Mouse (Mus musculus) megakaryocyte progenitor cell, adult 5-6 weeks (primary cell): ENCODE measurements at regions not wholly inside any gene's neighbourhood (a gene's known extent, or its start where the extent isn't known, plus 50 kb on each side); places are given as distances from the start of the nearest gene placed in this dataset.

ENCODE experiments used
- ATAC-seq: replicated peaks from 2 replicates; pipeline ENCODE4 v1.8.0; 2016; ENCODE audit warnings: mild to moderate bottlenecking, moderate TSS enrichment, inconsistent platforms; ENCODE audit not compliant: poor library complexity

DNA sequence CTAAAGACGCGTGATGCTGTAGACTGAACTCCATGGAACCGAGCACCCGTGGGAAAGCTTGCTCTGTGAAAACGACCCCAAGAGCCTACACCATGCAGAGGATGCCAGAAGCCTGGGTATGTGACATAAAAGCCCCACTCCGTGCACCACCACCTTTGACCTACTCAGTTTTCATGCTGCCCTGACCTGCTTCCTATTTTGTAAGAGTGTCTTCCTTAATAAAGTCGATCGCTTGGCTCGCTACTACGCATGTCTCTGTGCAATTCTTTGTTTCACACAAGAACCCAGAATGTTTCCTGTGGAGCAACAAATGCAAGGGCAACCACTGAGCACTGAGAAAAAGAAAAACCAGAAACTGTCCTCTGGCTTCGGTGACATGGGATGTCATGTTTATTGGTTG, 60.5 kb downstream of the Sec61b start:
- peak; percentile 61 for ATAC-seq

DNA sequence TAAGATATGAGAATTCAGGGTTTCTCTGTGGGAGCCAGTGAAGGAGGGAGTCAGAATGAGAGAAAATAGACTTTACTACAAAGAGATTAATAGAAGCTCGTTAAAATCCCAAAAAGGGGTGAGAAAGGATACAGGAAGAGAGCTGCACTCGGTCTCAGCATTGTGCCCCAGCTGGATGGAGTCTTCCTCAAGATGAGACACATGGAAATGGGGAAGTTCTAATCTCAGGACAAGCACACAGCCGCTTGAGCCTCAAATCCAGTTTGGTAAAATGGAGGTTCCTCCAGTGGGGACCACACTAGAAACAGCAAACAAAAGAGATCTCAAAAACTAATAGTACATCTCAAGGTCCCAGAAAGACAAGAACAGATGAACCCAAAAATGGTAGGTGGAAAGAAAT, 93.2 kb downstream of the Sec61b start:
- peak; percentile 64; the same call in 1 of the 2 replicates for ATAC-seq

DNA sequence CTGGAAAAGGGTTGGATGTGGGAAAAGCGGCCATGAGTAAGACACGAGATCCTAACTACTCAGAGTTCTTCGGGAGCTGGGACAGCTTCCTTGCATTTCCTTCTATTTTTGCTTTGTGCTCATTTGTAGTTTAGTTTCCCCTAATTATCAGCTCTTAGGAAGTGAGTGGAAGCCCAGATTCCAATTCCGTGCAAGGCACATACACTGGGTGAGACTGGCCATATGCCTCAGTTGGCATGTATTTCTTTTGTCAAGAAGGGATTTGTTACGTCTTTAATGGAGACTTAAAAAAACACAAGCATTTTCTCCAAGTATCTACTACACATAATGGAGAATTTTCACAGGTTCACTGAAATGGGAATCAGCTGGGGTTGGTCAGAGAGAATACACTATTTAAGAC, 96.4 kb downstream of the Sec61b start:
- ATAC-seq: no peak

DNA sequence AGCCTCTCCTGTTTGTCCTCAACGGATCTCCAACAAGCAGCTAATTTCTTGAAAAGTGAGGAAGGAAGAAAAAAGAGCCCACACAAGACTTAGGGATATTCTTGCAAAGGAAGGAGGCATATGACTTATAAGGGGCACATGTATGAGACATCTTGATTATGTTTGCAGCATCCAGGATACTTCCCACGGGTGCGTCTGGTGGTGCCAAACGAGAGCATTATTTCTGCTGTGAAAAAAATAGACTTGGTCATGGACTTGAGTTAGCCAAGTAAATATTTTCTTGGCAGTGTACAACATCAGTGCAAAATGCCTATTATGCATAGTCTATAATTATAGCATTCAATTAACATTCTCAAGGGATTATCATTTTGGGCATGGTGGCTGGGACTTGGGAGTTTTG, 101.6 kb downstream of the Sec61b start:
- ATAC-seq: no peak

DNA sequence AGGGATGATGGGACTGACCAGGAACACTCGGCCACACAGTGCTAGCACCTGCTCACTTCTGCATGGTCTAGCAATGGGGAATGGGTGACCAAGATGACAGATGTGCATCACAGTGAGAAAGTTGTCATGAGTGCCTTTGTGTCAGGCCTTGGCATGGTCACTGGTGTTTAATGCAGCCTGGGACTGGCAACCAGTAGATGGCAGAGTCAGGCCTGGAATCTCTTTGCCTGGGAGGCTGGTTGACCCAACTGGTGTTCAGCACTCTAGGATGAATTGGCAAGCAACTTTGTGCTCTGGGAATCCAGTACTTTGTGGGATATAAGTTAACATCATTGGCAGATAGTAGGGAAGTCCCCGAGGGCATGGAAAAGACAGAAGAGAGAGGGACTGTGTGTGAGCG, 103.0 kb downstream of the Sec61b start:
- no peak for ATAC-seq

DNA sequence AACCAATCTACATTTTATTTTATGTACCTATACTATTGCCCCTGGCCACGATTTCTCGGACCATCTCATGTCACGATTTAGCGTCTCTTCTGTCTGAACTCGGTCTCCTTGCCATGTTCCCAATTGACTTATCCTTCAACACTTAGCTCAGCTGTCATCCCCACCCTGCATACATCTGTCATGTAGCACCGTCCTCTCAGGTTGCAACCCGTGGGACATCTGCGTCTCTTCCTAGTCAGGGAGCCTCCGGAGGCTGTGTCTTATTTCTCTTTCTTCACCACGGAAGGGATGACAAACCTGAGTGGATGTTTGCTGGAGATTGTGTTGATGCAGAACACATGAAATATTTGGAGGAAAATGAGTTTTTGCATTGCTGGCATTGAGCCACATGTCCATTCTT, 104.2 kb downstream of the Sec61b start:
- ATAC-seq: no peak

DNA sequence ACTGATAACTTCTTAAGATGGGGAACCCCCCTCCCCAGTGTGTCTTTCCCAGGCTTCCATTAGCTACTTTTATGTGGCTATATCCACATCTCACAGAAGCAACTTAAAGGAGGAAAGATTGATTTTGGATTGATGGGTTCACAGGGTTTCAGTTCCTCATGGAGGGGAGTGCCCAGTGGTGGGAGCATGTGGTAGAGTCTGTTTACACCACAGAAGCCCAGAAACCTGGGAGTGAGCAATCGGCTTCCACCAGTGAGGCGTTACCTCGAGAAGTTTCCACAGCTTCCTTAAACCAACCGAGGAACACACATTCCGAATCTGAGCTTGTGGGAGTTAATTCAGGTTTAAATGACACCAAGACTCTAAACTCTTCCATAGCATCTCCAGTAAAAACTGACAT, 106.1 kb downstream of the Sec61b start:
- peak; percentile 48 for ATAC-seq

DNA sequence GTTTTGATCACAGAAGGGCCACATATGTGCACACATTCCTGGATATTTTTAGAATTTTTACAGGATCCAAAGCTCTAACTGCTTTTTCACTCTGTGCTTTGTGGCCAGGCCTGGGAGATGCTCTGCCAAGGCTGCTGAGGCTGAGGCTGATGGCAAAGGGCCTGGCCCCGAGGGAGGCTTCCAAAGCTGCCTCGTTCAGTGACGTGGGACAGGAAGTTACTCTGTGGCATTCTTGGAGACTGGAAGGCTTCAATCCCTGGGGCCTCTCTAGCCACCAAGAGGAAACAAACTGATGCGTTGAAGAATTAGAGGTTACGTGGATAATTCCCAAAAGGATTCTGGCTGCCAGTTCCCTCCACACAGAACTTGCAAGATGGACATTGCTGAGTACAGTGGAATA, 112.8 kb downstream of the Sec61b start:
- ATAC-seq: no peak

DNA sequence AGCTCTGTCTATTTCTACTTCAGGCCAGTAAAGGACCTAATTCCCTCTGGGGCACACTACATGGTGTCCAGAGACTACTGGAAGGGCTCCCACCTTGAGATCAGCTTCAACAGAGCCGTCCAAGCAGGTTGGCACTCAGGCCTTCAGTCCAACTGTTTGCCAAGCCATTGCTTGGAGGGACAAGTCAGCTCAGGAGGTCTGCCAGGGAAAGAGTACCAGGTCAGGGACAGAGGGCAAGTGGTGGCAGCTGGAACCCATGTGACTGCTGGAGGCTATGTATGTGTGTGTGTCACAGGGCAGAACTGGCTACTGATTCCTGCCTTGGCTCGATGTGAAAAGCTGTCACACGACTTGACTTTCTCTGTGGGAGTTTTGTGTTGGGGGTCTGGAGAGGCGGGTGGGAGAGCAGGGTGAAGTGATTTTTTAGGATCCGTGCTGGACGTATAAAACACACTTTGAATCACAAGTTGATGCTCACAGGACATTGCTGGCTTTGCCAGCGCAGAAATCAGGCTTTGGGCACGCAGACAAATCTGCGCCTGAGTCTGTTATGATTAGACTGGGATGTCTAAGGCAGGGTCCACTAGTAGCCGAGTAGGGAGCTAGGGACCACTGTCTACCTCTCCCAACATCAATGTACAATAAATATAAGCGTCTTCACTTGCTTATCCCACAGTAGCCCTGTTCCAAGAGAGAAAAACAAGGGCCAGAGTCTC, 118.0 kb downstream of the Sec61b start:
- no peak for ATAC-seq

DNA sequence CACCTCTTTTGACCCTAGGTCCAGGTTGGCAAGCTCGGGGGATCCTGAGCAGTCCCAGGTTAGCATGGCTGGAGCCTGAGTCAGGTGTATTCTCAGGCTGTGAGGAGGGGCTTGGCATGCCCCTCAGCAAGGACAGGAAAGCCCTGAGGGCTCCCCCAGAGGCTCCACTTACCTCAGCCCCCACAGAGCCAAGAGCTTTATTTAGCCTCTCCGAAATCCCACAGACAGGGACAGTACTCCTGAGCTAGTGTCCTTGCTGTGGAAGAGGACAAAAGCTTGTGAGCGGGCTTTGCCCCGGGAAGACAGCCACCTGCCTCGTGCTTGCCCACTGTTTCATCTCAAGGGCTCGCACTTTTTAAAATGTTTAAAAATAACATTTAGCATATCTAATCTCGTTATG, 118.7 kb downstream of the Sec61b start:
- no peak for ATAC-seq

DNA sequence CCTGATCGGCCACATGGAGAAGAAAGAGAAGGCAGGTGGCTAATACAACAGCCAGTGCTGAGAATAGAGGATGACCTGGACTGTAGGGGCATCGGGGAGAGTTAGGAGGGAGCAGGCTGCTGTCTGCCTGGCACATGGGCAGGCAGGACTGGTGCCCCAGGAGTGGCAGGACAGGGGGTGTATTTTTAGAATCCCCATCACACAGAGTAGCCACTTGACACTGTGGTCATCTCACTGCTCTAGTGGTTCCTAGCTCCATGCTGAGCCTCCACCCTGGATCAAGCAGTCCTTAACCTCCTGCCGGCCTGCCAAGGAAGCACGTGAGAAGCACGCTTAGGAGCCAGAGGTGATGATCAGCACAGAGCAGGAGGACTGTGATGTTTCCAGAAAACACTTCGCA, 119.7 kb downstream of the Sec61b start:
- ATAC-seq: no peak

DNA sequence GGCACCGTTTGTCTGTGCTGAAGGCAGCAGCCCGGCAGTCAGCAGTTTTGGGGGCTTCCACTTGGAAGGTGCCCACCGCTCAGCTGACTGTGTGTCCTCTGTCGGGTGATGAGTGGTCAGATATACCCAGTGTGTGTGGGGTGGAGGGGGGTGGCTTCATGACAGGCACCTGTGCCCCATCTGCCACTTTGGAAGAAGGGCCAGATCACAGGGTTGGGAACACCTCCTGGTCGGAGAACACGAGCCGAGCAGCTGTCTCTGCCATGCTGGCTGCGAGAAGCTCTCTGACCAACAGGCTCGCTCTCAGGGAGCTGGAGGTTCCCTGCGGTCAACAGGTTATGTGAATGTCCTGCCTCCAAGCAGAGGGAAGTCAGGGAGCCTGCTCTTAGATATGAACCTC, 121.4 kb downstream of the Sec61b start:
- ATAC-seq: no peak

DNA sequence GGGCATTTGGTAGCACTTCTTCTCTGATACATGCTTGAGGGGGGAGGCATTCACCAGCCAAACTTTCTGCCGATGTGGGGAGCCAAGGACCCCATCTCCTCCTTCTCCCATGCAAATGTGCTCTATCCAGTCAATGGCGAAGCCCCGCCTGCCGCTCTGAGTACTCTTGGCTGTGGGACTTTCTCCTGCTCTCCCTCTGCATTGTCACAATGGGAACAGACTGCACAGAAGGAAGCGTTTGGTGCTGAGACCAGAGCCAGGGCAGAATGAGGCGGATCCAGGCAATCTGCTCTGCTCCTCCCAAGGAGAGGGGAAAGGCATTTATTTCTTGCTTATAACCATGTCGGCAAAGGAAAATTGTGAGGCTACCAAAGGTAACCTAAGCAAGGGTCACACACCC, 123.1 kb downstream of the Sec61b start:
- no peak for ATAC-seq

DNA sequence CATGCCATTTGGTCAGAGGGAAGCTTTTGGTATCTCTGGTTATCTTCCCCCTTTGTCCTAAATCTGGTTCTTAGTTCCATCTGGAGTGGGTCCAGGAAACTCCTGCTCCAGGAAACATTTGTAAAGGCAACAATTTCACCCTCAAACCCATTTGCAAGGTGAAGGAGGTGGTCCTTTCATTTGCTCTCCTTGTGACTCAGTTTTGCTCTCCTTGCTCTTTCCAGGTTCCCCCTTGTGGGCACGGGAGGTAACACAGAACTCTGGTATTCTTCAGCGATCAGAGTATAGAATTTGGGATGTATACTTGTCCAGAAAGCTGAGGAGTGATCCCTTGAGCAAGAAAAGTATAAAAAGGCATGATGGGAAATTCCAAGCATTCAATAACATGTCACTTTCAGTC, 123.8 kb downstream of the Sec61b start:
- ATAC-seq: 0 out of 2 replicates have a peak, but pooled peaks have one; percentile 52

DNA sequence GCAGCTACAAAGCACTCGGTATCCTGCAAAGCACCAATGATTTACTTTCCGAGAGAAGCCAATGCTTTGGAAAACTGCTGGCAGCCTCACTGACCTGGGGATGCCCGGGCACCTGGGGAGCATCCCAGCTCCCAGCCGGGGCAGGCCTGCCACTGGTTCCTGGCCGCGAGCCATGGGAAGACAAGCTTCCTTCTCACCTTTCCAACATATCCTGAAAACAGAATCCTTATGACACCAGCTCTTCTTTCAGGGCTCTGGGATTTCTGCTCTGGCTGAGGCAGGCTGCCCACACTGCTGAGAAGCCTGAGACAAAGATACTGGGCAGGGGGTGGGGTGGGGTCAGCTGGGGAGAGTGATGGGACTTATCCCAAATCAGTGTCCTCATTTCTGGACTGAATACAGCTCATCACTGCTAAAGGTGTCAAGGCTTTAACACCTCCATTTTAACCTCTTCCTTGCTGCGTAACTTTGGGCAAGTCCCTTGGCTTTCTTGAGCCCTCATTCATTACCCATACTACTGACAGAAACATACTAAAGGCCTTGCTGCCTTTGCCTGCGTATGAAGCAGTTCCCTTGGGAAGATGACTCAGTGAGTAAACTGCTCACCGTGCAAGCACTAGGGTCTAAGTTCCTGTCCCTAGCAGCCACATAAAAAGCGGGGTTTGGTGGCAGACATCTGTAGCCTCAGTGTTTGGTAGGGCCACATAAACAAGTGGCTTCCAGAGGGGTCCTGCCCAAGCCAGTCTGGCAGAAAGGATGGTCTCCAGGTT, 127.0 kb downstream of the Sec61b start:
- ATAC-seq: no peak

DNA sequence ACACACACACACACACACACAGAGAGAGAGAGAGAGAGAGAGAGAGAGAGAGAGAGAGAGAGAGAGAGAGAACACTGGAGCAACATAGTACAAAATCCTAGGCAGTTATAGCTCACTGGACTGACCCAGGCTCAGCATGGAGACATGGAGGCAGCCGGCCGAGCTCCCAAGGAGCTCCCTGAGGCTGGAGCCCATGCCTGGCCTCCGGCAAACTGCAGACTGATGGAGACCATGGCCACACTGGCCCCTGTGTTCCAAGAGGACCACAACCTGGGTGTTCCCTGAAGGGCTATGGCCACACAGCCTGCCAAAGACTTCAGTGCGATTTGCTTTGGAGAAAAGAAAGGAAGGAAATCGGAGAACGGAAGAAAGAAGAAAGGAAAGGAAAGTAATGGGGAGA, 128.9 kb downstream of the Sec61b start:
- ATAC-seq: 0 out of 2 replicates have a peak, but pooled peaks have one; percentile 13

DNA sequence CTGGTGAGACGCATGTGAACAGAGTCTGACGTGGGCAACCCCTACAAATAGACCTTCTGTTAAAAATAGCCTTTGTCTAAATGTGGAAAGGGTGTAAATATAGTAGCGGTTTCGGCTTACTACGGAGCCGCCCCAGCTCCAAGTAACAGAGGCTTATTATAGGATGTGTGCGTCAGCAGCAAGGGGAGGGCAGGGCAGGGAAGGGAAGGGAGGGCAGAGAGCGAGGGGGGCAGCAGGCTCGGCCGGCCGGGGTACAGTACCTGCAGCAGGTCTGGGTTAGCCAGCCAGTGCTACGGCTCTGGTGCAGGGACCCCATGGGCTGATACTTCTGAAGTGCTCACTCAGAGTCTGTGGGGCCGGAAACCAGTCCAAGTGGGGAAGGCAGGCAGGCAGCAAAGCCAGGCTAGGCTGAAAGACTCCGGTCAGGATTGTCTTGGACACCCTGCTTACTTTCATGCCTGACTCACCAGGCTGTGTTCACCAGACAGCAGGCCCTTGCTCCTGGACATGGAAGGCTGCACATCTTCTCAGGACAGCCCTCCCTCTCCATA, 129.5 kb downstream of the Sec61b start:
- peak; percentile 81 for ATAC-seq

DNA sequence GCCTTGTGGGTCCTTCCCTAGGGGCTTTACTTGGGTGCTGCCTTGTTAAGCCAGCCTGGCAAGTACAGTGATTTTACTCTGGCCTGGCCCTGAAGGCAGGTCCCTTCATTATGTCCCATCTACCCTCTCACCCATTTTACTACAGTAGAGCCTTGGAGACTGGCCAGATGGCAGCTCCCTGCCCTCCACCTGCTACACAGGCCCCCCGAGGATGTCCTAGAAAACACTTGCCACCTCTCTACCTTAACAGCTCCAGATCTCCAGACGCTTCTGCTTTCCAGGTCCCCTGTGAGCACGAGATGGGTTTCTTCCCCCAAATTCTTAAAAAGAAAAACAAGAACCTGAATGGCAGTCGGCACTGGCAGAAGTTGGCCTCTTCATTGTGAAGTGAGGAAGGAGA, 131.2 kb downstream of the Sec61b start:
- ATAC-seq: no peak

DNA sequence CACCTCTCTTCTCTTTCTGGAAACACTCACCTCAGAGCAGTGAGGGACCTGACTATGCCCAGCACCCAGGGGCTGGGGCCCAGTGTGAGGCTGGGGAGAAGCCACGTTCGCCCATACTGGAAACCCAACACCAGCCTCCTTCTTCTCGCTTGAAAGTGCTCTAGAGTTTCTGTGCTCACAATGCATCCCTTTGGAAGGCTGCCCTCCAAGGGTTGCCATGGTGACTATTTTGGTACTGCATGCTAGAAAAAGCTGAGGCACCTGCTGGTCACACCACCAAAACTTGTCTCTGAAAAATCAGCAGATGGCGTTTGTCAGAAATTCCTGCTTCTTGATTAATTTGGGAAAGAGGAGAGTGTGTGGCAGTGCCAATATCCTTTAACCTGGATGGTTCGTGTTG, 134.2 kb downstream of the Sec61b start:
- ATAC-seq: no peak

DNA sequence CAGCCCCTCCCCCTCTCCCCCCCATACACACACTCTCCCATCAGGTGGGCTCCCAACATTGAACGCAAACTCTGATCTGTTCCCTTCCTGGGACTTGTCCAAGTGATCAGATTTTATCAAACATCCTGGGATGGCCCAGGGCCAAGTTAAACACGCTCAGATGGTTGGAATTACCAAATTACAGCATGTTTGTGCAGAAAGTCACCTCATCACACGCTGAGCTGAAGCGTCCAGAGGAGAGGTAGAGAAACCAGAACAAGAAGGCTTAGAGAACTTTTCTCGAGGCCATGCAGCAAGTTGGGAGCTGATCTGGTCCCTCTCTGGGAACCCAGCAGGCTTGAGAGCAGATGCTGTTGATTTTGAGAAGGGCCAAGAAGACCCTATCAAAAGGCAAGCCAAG, 136.5 kb downstream of the Sec61b start:
- ATAC-seq: no peak

DNA sequence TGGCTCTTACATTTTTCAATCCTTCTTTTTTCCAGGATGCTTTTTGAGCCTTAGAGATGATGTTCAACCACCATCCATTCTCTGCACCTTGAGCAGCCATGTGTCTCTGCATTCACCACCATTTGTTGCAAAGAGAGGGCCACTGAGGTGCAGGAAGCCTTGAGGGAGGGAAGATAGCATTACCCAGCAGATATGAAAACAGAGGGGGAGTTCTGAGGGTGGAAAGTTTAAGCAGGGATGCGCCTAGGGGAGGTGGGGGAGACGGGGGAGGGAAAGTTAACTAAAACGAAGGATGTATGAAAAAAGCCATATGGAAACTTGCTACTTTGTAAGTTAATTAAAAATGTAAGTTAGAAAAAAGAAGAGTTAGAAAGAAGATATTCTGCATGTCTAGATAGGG, 142.1 kb downstream of the Sec61b start:
- ATAC-seq: no peak

DNA sequence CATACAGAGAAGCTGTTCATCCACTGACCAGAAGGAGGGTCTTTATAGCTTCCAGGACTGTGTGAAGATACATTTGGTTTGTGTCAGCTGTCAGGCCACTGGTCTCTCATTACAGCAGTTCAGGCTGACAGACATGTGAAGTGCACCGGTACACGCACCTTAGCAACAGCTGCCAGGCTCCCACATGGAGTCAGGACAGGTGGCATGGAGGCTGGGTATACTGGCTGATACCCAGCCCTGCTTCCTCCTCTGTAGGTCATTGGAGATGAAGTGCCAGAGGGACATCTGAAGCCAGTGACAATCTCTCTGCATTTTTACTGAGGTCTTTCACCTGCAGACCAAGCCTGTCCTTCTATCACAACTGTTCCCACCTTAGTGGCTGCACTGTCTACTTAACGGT, 146.2 kb downstream of the Sec61b start:
- no peak for ATAC-seq
